Mouse (Mus musculus) urinary bladder, postnatal 36 days (tissue): ENCODE data around the gene Hoxd3.

ENCODE experiments used
- DNase-seq, 2 experiments: peaks; one replicate each; pipeline ENCODE4 v3.0.0; 2022; ENCODE audit warnings: low spot score in 2 of 2, mixed read lengths in 1 of 2

Hoxd3 gene

GRCm38 (mm10) chr2:74705467-74706089 is 6.1 kb upstream of the Hoxd3 start:
- DNase-seq, result peak; percentile 67 to 68

GRCm38 (mm10) chr2:74706393-74706960 is 5.2 kb upstream of the Hoxd3 start:
- DNase-seq, result no peak

- DNase-seq, result no peak
Measured at GRCm38 (mm10) chr2:74707599-74707998, 4.1 kb upstream of the Hoxd3 start.

- no peak for DNase-seq
Measured at GRCm38 (mm10) chr2:74708676-74709075, 3.1 kb upstream of the Hoxd3 start.

DNA sequence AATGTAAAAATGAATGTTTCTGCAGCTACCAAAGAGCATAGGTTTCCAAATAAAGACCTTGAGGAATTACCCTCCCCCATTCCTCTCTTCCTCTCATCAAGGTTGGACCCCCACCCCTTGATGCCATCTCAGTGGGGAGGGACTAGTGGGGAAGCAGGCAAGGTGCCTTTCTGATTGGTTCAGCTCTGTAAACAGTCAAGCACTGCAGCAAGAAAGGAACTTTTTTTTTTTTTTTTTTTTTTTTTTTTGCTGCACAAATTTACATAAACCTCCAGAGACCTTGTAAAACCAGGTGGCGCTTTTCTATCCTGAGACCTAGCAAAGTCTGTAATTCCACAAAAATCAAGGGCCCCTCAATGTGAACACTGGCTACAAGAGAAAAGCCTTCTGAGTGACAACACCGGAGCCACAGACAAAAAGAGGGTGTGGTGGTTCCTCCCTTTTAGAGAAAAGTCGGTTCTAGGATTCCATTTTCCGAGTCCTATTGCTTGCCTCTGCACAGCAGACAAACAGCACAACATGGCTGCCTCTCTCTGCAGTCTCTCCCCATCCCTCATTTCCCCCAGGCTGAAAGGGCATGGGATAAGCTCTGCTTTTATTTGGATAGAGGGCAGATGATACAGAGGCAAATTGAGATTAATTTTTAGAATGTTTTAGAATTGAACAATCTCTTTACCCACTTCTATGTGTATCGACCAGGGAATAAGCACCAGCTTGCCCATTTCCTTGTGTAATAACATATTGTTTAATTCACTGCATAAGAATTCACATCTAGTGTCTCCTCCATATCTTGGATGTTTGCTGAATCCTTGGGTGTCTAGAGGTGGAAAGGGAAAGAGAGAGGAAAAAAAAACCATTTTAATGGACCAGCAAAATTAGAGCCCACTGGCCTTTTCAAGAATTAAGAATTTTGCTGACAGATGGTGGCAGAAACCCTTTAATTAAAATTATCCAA is 2.0 kb upstream of the Hoxd3 start:
- no peak for DNase-seq

DNA sequence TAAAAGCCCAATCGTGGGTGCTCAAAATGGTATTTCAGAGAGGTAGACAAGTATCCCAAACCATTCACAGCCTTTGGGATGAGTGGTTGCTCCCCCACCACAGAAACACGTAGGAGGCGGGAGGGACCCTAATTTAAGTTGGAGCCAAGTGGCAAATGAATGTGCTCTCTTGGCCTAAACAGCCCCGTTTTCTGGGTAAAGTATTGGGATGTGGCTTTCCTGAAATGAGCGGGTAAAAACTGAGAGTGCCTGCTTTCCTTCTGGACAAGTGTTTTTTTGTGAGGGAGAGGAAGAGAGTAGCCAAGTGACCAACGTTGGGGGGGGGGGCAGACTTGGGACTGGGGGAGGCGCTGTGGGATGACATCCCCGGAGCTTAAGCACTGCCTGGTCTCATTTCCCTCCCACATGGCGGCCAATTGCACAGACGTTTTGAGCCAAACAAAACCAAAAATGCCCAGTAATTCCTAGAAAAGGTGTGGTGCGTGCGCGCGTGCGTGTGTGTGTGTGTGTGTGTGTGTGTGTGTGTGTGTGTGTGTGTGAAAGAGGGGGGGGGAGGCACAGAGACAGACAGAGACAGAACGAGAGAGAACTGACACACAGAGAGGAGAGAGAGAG is 691 bp upstream of the Hoxd3 start:
- DNase-seq, result no peak

DNA sequence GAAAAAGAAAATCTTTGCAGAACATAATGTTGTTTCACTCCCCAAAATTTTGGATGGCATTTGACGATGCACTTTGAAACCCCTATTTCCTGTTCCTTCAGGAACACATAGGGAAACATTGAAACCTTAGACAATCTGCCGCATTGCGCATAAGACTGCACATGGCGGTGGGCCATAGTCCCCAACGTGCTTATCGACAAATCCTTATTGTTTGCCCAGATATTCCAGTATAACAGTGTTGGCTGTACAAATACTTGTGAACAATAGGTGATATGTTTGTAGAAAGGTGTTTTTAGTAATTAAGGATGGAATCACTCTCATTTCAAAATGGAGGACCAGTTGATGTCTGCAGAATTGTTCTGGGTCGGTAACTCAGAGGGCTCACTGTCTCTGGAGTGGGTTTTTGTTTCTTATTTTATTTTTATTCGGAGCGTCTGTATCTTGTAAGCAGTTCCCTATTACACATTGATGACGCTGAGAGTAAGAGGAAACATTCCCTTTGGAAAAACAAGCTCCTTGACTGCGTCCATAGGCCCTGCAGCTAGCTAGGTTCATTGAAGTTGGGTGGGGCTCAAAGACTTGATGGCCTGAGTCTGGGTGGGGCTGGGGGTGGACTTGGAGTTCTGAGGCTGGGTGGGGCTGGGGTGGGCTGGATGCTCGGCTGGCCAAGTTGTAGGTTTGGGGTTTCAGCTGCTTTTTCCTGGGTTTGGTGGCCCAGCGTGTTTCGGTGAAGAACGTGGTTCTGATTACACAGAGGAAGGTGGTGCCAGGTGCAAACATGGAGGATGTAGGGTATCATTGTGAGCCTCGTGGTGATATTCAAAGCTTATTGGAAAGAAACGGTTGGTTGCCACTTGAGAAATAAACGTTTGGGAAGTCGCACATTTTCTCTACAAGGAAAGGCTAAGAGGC is 1.8 kb downstream of the Hoxd3 start:
- DNase-seq, result no peak

DNA sequence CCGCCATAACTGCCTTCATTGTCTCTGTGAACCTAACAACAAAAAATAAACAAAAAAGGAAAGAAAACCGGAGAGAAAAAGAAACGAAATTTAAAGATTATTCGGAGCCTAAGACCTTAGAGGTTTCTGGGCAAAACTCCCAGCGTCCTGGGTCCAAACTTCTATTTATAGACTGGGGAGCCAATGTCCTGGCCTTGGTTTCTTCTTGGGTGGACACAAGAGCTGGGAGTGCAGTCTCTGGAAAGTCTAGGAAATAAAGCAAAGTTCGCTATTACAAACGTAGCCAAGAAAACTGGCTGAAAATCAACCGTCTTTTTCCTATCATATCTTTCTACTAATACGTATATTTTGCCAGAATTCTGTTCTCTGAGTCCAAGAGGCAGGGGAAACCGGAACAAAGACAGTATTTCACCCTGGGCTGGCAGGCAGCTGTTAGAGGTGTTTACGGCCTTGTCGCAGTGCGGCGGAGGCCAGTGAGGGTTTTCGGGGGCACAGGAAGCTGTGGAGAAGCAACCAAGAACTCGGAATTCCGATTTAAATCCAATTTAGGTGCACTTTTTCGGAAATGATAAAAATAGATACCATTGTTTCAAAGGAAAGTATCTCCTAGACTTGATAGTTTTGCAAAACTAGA is 2.5 kb downstream of the Hoxd3 start:
- no peak for DNase-seq

DNA sequence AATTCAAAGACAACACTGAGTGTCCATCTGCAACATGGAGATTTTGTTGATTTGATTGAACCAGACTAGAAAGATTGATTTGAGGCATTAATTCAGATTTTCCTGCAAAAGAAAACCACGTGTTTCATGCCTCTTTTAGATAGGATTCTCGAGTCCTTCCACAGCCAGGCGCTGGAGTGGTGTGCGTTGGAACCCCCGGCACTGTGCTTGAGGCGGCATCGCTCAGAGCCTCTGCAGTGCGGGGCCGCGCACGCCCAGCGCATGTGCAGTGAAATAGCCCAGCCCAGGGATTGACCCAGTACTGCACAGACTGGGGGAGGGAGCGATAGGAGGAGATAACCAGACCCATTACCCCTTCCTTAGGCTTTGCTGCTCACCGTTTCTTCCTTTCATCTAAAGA is 3.2 kb downstream of the Hoxd3 start:
- DNase-seq, result no peak

DNA sequence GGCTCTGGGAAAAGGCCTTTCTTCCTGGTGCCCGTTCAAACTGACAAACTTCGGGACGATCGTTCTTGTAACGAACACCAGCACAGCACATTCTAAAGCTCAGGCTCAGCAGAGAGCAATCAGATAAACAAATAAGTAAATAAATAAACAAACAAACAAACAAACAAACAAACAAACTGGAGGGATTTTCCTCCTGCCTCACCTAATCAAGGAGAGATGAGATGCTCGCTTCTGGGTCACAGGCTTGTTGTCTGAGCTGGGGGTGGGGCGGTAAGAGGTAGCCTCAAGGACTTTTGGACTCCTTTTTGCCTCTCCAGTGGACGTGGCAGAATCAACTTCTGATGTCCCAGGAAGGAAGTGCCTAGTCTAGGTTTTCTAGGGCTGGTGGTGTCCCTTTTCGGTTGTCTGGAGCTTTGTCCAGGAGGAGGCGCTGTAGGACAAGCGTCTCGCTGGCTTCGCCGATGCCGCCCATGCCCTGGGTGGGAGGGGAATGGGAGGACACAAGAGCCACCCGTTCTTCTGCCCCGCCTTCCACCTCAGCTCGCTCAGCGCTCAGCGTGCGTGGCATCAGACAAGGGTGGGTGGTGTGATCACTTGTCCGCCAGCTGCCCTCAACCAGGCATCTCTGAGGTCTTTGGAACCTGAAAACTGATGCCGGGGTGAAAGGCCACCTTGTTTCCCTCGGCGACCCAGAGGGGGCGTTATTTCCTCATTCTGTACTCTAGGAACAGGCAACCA is 3.9 kb downstream of the Hoxd3 start:
- DNase-seq, result peak; percentile 87 to 93

DNA sequence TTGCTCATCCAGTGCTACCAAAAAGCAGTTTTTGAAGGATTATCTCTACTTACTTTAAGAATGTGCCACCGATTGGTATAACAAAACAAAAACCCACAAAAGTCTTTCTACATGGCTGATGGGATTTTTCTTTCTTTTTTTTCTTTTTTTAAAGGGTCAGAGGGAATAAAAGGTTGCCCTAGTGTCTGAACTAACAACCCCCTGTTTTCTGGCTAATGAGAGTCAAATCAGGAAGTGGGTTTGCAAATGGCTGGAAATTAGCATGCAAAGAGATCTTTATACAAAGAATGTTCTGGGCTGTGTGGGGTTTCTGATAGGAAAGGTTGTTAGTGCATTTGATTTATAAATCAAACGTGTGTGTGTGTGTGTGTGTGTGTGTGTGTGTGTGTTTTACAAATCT is 8.7 kb downstream of the Hoxd3 start:
- no peak for DNase-seq

- no peak for DNase-seq
Measured at GRCm38 (mm10) chr2:74720955-74721491, 9.3 kb downstream of the Hoxd3 start.

DNA sequence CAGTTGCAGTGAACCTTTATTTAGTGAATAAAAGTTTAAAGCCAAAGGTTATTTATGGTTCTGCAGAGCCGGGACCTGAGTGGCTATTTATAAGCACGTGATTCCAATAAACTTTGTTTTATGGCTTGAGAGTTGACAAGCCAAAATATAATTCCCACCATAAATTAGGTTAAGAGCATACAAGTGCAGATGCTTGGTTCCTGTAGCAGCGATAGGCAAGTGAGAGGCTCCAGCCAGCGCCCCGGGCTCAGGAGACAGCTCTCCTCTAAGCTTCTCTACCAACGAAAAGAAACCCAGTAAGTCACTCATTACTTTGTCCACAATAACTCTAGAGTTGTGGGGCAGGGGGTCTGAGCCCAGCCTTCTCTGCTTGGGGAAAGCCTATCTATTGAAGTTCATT is 10.2 kb downstream of the Hoxd3 start:
- DNase-seq, result no peak

- no peak for DNase-seq
Measured at GRCm38 (mm10) chr2:74722949-74723348, 11.2 kb downstream of the Hoxd3 start.

DNA sequence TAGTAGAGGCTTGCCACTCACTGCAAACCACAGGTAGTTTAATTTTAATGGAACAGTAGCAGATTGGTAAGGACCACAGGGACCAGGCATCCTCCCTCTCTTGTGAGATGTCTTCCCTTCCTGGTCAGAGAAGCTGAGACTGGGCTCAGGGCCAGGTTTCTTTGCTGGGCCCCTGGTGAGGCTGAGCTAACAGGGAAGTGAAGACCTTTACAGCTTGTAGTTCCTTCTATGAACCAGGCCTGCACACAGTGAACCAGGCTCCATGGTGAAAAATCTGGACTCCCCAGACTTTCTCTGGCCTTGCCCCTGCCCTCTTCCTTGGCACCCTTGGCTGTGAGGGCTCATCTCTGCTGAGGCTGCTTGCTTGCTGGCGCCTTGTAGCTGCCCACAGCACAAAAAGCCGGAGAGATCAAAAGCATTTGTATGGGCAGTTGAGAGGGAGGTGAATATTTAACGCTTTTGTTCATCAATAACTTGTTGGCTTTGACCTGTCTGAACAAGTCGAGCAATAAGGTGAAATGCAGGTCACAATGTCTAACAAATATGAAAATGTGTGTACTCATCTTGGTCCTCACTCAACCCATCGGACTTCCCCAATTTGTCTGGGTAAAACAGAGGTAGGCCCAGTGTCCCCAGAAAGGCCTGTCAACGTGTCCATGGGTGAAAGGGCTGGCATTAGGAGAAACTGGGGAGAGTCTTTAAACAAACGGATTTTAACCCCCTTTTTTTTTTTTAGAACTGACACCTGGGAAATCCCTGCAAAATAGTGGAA is 12.7 kb downstream of the Hoxd3 start:
- DNase-seq, result no peak

- DNase-seq, result no peak
Measured at GRCm38 (mm10) chr2:74725171-74725570, 13.4 kb downstream of the Hoxd3 start.

GRCm38 (mm10) chr2:74726551-74726950 is 14.8 kb downstream of the Hoxd3 start, which contains the start of gene Gm28230:
Gene Gm28230, plus strand, starts transcription at chr2:74726728.
- DNase-seq, result peak in 1 of 2 experiments; percentile 50

DNA sequence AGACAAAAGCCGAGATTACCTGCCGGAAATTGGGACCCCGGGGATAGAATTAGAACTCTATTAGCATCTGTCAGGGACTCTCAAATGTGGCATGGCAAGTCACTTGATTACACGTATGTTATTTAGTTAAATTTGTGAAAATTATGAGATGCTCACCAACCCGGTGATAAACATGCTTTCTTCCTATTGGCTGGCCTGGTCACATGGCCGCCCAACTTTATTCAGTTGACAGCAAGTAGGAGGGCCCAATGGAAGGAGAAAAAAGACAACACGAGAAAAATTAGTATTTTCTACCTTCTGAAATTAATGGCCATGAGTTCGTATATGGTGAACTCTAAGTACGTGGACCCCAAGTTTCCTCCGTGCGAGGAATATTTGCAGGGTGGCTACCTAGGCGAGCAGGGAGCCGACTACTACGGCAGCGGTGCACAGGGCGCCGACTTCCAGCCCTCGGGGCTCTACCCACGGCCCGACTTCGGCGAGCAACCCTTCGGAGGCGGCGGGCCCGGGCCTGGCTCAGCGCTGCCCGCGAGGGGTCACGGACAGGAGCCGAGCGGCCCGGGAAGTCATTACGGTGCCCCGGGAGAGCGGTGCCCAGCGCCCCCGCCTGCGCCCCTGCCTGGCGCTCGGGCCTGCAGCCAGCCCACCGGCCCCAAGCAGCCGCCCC is 15.4 kb downstream of the Hoxd3 start:
- no peak for DNase-seq
